Comparison of ENCODE assay signal across 29 mouse cellular contexts in genomic region chr17:81005292-81005691, GRCm38 (mm10). TPM values are rescaled to one million over a fixed set of nuclear protein-coding genes. Genes with fewer than 3 reads are reported as not detected.
A peak's percentile ranks its signal among the peaks of the same experiment; 100 is the strongest.
DNase-seq lines count a peak whose midpoint lies in the region; ATAC-seq and TF ChIP-seq lines count a peak whose summit lies in the region.
"Had no signal": no experiment of that assay in that cellular context is flagged by ENCODE, and none has a peak within 500 bp of the region (broad histone marks: within the 10 kb centered on the region; RNA-seq: fewer than 3 reads in every experiment).

No protein-coding gene starts in this region.

- peak overlapping the region; percentile 8; the same call in 1 of the 2 replicates for H3K4me2 ChIP-seq in heart, embryonic 16.5 days (ENCODE audit: low read depth, low read length)
- H3K4me2 ChIP-seq in heart, embryonic 11.5 days, result no peak overlapping the region
- H3K4me2 ChIP-seq in intestine, postnatal 0 days (replicated peaks; ENCODE audit: low read depth), result no peak overlapping the region
- H3K4me2 ChIP-seq: intestine, embryonic 15.5 days; limb, embryonic 13.5 days; liver, embryonic 11.5 days; lung, embryonic 15.5 days; midbrain, embryonic 12.5 days had no signal

- TF ChIP-seq CTCF in intestine, postnatal 0 days (IDR thresholded peaks at IDR 0.05; ENCODE audit: low read depth), result no peak

- no peak overlapping the region for H3K4me3 ChIP-seq in heart, embryonic 10.5 days
- H3K4me3 ChIP-seq in heart, embryonic 16.5 days (ENCODE audit: low read length), result no peak overlapping the region
- no peak overlapping the region for H3K4me3 ChIP-seq in heart, embryonic 11.5 days (ENCODE audit: low read depth, low read length)
- no peak overlapping the region for H3K4me3 ChIP-seq in intestine, postnatal 0 days (ENCODE audit: low read depth, low read length)
- H3K4me3 ChIP-seq: erythroblast, embryonic 14.5 days; heart, adult 2 months; hindbrain, embryonic 10.5 days; intestine, embryonic 15.5 days; limb, embryonic 13.5 days; lung, embryonic 15.5 days; midbrain, embryonic 12.5 days; myocyte had no signal

- no peak for ATAC-seq in heart, embryonic 16.5 days (replicated peaks; ENCODE audit: extremely low read depth, insufficient read depth, low FRiP score)
- no peak for ATAC-seq in heart, embryonic 11.5 days (replicated peaks; ENCODE audit: insufficient number of reproducible peaks, low FRiP score, low TSS enrichment)
- no peak for ATAC-seq in intestine, postnatal 0 days
- ATAC-seq: hindbrain, postnatal 0 days; intestine, embryonic 15.5 days had no signal

- 54% methylated on average over 8 of the region's 8 CpGs for WGBS in heart, embryonic 10.5 days
- 47% methylated on average over 8 of the region's 8 CpGs for WGBS in heart, embryonic 16.5 days
- WGBS in heart, embryonic 11.5 days (ENCODE audit: insufficient replicate concordance), result 59% methylated on average over 8 of the region's 8 CpGs
- 68% methylated on average over 8 of the region's 8 CpGs for WGBS in intestine, postnatal 0 days

- no peaks in the 10 kb centered on the region for H3K36me3 ChIP-seq in heart, embryonic 10.5 days
- H3K36me3 ChIP-seq in heart, embryonic 16.5 days (ENCODE audit: control insufficient read depth, insufficient read depth), result no peaks in the 10 kb centered on the region
- H3K36me3 ChIP-seq in heart, embryonic 11.5 days (ENCODE audit: control insufficient read depth, insufficient read depth, low read length), result no peaks in the 10 kb centered on the region
- no peaks in the 10 kb centered on the region for H3K36me3 ChIP-seq in intestine, postnatal 0 days (ENCODE audit: control insufficient read depth, insufficient read depth)
- H3K36me3 ChIP-seq: hindbrain, embryonic 10.5 days; intestine, embryonic 15.5 days; limb, embryonic 13.5 days; lung, embryonic 15.5 days; midbrain, embryonic 12.5 days had no signal

- H3K27me3 ChIP-seq in heart, embryonic 10.5 days (ENCODE audit: insufficient read depth, poor library complexity, severe bottlenecking), result no peaks in the 10 kb centered on the region
- no peaks in the 10 kb centered on the region for H3K27me3 ChIP-seq in heart, embryonic 16.5 days (ENCODE audit: control insufficient read depth, insufficient read depth, low read length)
- H3K27me3 ChIP-seq in heart, embryonic 11.5 days (ENCODE audit: control insufficient read depth, insufficient read depth, low read length), result no peaks in the 10 kb centered on the region
- no peaks in the 10 kb centered on the region for H3K27me3 ChIP-seq in intestine, postnatal 0 days (replicated peaks; ENCODE audit: control insufficient read depth, insufficient read depth, low read length)
- H3K27me3 ChIP-seq: intestine, embryonic 15.5 days; limb, embryonic 13.5 days; lung, embryonic 15.5 days; midbrain, embryonic 12.5 days had no signal

- peaks cover 29% of the 10 kb centered on the region for H3K4me1 ChIP-seq in heart, embryonic 10.5 days
- H3K4me1 ChIP-seq in heart, embryonic 16.5 days (ENCODE audit: control insufficient read depth, insufficient read depth, low read length), result peaks cover 24% of the 10 kb centered on the region
- H3K4me1 ChIP-seq in heart, embryonic 11.5 days (ENCODE audit: control insufficient read depth, insufficient read depth, low read length), result peaks cover 13% of the 10 kb centered on the region
- H3K4me1 ChIP-seq in intestine, postnatal 0 days (replicated peaks; ENCODE audit: control insufficient read depth, insufficient read depth, low read length), result no peaks in the 10 kb centered on the region
- H3K4me1 ChIP-seq: intestine, embryonic 15.5 days had no signal

- no peaks in the 10 kb centered on the region for H3K9me3 ChIP-seq in heart, embryonic 10.5 days
- H3K9me3 ChIP-seq in heart, embryonic 16.5 days (replicated peaks; ENCODE audit: control insufficient read depth, low read length), result no peaks in the 10 kb centered on the region
- no peaks in the 10 kb centered on the region for H3K9me3 ChIP-seq in heart, embryonic 11.5 days (replicated peaks; ENCODE audit: control insufficient read depth, low read length)
- H3K9me3 ChIP-seq in intestine, postnatal 0 days (ENCODE audit: control insufficient read depth), result no peaks in the 10 kb centered on the region
- H3K9me3 ChIP-seq: hindbrain, embryonic 10.5 days; intestine, embryonic 15.5 days; limb, embryonic 13.5 days; lung, embryonic 15.5 days; midbrain, embryonic 12.5 days had no signal

- DNase-seq in heart, embryonic 10.5 days (ENCODE audit: low spot score), result no peak
- DNase-seq in heart, adult 11 months, result no peak
- peak; percentile 70 for DNase-seq in retina, postnatal 1 day
- no peak for DNase-seq in retina, embryonic 14.5 days (ENCODE audit: low spot score)
- DNase-seq: adrenal gland, postnatal 25 days; B cell, adult 2 months; cerebellum, adult 18-20 months; cerebellum, postnatal 10 days; gastrocnemius, postnatal 25 days; heart, adult 2 months; kidney, adult 8-10 months; kidney, postnatal 4 days; right cerebral cortex, postnatal 4 days; thymus, adult 18-20 months; thymus, postnatal 25 days had no signal

- H3K9ac ChIP-seq in heart, embryonic 16.5 days (ENCODE audit: low read length), result no peak overlapping the region; the same call in 1 of the 2 replicates
- no peak overlapping the region for H3K9ac ChIP-seq in heart, embryonic 11.5 days (ENCODE audit: low read depth, low read length)
- H3K9ac ChIP-seq in intestine, postnatal 0 days (ENCODE audit: low read depth, low read length), result no peak overlapping the region
- H3K9ac ChIP-seq: intestine, embryonic 15.5 days; limb, embryonic 13.5 days; lung, embryonic 15.5 days; midbrain, embryonic 12.5 days had no signal

- H3K27ac ChIP-seq in heart, embryonic 10.5 days, result peak overlapping the region; percentile 83
- H3K27ac ChIP-seq in heart, embryonic 16.5 days (ENCODE audit: low read length), result peak overlapping the region; percentile 2; the same call in 1 of the 2 replicates
- no peak overlapping the region for H3K27ac ChIP-seq in heart, embryonic 11.5 days (ENCODE audit: low read depth, low read length)
- H3K27ac ChIP-seq in intestine, postnatal 0 days (ENCODE audit: low read depth, low read length), result no peak overlapping the region
- H3K27ac ChIP-seq: heart, adult 2 months; hindbrain, embryonic 10.5 days; hindbrain, postnatal 0 days; intestine, embryonic 15.5 days; kidney, postnatal 0 days; limb, embryonic 13.5 days; midbrain, embryonic 12.5 days; stomach, postnatal 0 days had no signal

RNA-seq across cellular contexts. Expression of gene Thumpd2, which starts 59.6 kb away (rescaled TPM):
- polyA plus RNA-seq in heart, embryonic 10.5 days (2016; fragmentation: Nextera tagmentation; extraction: Ambion mirVana), result 10.1 and 12.5 TPM in 2 replicates
- 8.9 and 9.1 TPM in 2 replicates for polyA plus RNA-seq in heart, embryonic 16.5 days (2015; fragmentation: Nextera tagmentation; extraction: Ambion mirVana)
- 11.0 and 12.0 TPM in 2 replicates for polyA plus RNA-seq in heart, embryonic 11.5 days (2014; fragmentation: Nextera tagmentation; extraction: Ambion mirVana)
- polyA plus RNA-seq in intestine, postnatal 0 days (2015; fragmentation: Nextera tagmentation; extraction: Ambion mirVana), result 5.0 and 5.6 TPM in 2 replicates
- polyA plus RNA-seq: erythroblast, embryonic 14.5 days had no signal

Comparison
In these comparisons a context has a peak if more than half of its experiments do, and no peak if none do; other contexts are left out.
1. H3K27ac ChIP-seq: peak in heart, embryonic 10.5 days (single experiment) and heart, embryonic 16.5 days (single experiment); none in heart, embryonic 11.5 days (single experiment) and intestine, postnatal 0 days (single experiment).